Mouse (Mus musculus): ENCODE measurements around the gene Elk1.

- TF ChIP-seq CTCF (IDR thresholded peaks at IDR 0.05; ENCODE audit: extremely low read depth, insufficient read depth, insufficient read length, insufficient replicate concordance) = no peak
- TF ChIP-seq POLR2A (IDR thresholded peaks at IDR 0.05; ENCODE audit: low read depth, low read length) = no peak
Observed at GRCm38 (mm10) chrX:20980901-20981300, 30.5 kb upstream of the Elk1 start.
